Mouse (Mus musculus): Measurements from ENCODE around the gene Aebp1. TPM values are rescaled to one million over a fixed set of nuclear protein-coding genes. Genes with fewer than 3 reads are reported as not detected.
A peak's percentile ranks its signal among the peaks of the same experiment; 100 is the strongest.

Gene Aebp1
- polyA plus RNA-seq, 1 experiment, result 103 TPM

DNA sequence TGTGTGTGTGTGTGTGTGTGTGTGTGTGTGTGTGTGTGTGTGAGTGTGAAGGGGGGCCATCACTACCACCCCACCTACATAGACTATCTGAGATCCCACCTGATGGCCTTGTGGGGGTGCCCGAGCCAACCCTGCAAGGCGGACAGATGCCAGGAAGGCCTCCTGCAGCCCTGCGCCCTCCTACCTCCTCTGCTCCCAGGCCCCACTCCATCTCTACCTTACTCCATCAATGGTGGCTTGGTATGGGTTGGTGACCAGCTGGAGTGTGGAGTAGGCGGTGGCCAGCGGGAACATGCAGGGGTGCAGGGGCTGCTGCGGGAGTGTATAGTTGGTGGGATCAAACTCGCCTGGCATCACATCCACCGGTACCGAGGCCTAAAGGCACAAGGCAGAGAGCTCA is 11.4 kb downstream of the Aebp1 start:
- Histone ChIP-seq H3K79me2 (ENCODE audit: control insufficient read depth, insufficient read depth) (no peaks in the 10 kb centered on the region), H3K4me2 (ENCODE audit: low read depth) (no peak overlapping the region), H3K36me3 (ENCODE audit: control insufficient read depth, insufficient read depth) (no peaks in the 10 kb centered on the region), H3ac (ENCODE audit: control insufficient read depth, insufficient read length) (no peak overlapping the region), H3K27me3 (ENCODE audit: control insufficient read depth, insufficient read depth, insufficient read length) (no peaks in the 10 kb centered on the region), H3K4me3 (no peak overlapping the region)
- no peak for TF ChIP-seq POLR2A (IDR thresholded peaks at IDR 0.05; ENCODE audit: insufficient read length, low read depth)
- TF ChIP-seq POLR2AphosphoS2 (IDR thresholded peaks at IDR 0.05; ENCODE audit: insufficient read length, low read depth), result peak; percentile 66
- no peak for TF ChIP-seq E2F4 (IDR thresholded peaks at IDR 0.05; ENCODE audit: insufficient read depth)
- no peak for TF ChIP-seq MYOG (IDR thresholded peaks at IDR 0.05; ENCODE audit: control insufficient read depth in 1 of 3, insufficient read depth in 1 of 3, insufficient read length in 2 of 3, low read depth in 2 of 3)

DNA sequence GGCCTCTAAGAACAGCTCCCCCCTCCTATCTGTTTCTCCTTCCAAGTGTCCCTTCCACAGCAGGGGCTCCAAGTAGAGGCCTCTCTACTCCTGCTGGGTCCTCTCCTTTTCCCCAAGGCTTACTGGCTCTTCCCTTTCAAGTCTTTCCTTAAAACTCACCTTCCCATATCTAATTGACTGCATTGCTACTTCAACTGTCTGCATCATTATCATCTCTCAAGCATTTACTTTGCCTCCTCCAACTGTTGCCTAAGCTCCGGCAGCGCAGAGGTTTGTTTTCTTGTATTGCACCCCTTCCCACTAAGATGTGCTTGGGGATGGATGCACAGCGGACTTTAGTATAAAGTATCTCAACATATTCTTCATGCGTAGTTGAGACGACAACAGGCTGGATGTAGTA is 15.7 kb downstream of the Aebp1 start:
- Histone ChIP-seq H3K4me3 (peak overlapping the region; percentile 50), H3K4me2 (ENCODE audit: low read depth) (peak overlapping the region; percentile 88), H3ac (ENCODE audit: control insufficient read depth, insufficient read length) (peak overlapping the region; percentile 14), H3K79me2 (ENCODE audit: control insufficient read depth, insufficient read depth) (no peaks in the 10 kb centered on the region), H3K27me3 (ENCODE audit: control insufficient read depth, insufficient read depth, insufficient read length) (no peaks in the 10 kb centered on the region), H3K36me3 (ENCODE audit: control insufficient read depth, insufficient read depth) (no peaks in the 10 kb centered on the region)
- TF ChIP-seq SRF (IDR thresholded peaks at IDR 0.05; ENCODE audit: control insufficient read depth, insufficient read length, low read depth) (no peak), TCF3 (IDR thresholded peaks at IDR 0.05; ENCODE audit: insufficient read length, low read depth) (no peak), MYOG (IDR thresholded peaks at IDR 0.05; ENCODE audit: control insufficient read depth in 1 of 3, insufficient read depth in 1 of 3, insufficient read length in 2 of 3, low read depth in 2 of 3) (no peak), POLR2A (IDR thresholded peaks at IDR 0.05; ENCODE audit: insufficient read length, low read depth) (no peak), POLR2AphosphoS2 (IDR thresholded peaks at IDR 0.05; ENCODE audit: insufficient read length, low read depth) (no peak), MAX (IDR thresholded peaks at IDR 0.05; ENCODE audit: low read depth) (no peak), CEBPB (IDR thresholded peaks at IDR 0.05; ENCODE audit: insufficient read depth, poor library complexity, severe bottlenecking) (no peak), REST (IDR thresholded peaks at IDR 0.05; ENCODE audit: insufficient read depth, insufficient read length) (no peak), USF1 (IDR thresholded peaks at IDR 0.05; ENCODE audit: low read depth) (no peak), E2F4 (IDR thresholded peaks at IDR 0.05; ENCODE audit: insufficient read depth) (no peak), TCF12 (IDR thresholded peaks at IDR 0.05; ENCODE audit: insufficient read depth, poor library complexity, severe bottlenecking) (no peak), MYOD1 (IDR thresholded peaks at IDR 0.05; ENCODE audit: control insufficient read depth in 1 of 3, insufficient read length in 2 of 3, low read depth in 2 of 3) (no peak)

DNA sequence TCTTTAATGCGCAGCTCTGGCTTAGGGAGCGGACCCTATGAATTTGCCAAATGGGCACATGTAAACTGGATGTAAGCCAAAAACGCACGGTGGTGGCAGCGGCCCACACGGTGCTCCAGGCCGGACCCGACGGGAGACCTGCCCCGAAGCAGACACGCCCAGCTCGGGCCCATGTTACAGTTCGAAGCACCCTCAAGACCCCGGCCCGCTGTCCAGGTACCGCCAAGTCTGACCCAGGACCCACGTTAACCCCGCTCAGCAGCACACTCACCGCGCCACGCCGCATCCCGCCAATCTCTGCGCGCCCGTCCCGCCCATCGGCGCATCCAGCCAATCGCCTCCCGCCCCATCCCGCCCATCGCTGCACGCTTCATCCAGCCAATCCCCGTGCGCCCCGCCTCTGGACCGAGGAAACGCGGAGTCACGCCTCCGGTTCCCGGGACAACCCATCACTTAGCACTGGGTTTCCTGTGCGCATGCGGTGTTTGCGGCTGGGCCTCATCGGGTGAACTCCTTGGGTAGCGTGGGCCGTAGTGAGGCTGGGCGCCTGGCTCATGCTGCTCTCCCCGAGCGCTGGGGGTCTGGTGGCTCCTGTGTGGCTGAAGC is 16.3 kb downstream of the Aebp1 start, which contains the start of gene Pold2:
Gene Pold2, minus strand, starts transcription at position 372 of the 606 bp plus-strand sequence.
- Histone ChIP-seq H3K4me2 (ENCODE audit: low read depth) (peak within 1 kb of the TSS; percentile 88), H3K27me3 (ENCODE audit: control insufficient read depth, insufficient read depth, insufficient read length) (no peaks in the 10 kb centered on the region), H3ac (ENCODE audit: control insufficient read depth, insufficient read length) (peak within 1 kb of the TSS; percentile 14), H3K4me3 (peak within 1 kb of the TSS; percentile 50), H3K36me3 (ENCODE audit: control insufficient read depth, insufficient read depth) (no peaks in the 10 kb centered on the region), H3K79me2 (ENCODE audit: control insufficient read depth, insufficient read depth) (no peaks in the 10 kb centered on the region)
- TF ChIP-seq TCF12 (IDR thresholded peaks at IDR 0.05; ENCODE audit: insufficient read depth, poor library complexity, severe bottlenecking) (no peak), CEBPB (IDR thresholded peaks at IDR 0.05; ENCODE audit: insufficient read depth, poor library complexity, severe bottlenecking) (no peak), MAX (IDR thresholded peaks at IDR 0.05; ENCODE audit: low read depth) (no peak), USF1 (IDR thresholded peaks at IDR 0.05; ENCODE audit: low read depth) (no peak), POLR2AphosphoS2 (IDR thresholded peaks at IDR 0.05; ENCODE audit: insufficient read length, low read depth) (peak; percentile 83), MYOD1 (IDR thresholded peaks at IDR 0.05; ENCODE audit: control insufficient read depth in 1 of 3, insufficient read length in 2 of 3, low read depth in 2 of 3) (no peak), TCF3 (IDR thresholded peaks at IDR 0.05; ENCODE audit: insufficient read length, low read depth) (no peak), SRF (IDR thresholded peaks at IDR 0.05; ENCODE audit: control insufficient read depth, insufficient read length, low read depth) (peak; percentile 65), POLR2A (IDR thresholded peaks at IDR 0.05; ENCODE audit: insufficient read length, low read depth) (peak; percentile 93), REST (IDR thresholded peaks at IDR 0.05; ENCODE audit: insufficient read depth, insufficient read length) (no peak), MYOG (IDR thresholded peaks at IDR 0.05; ENCODE audit: control insufficient read depth in 1 of 3, insufficient read depth in 1 of 3, insufficient read length in 2 of 3, low read depth in 2 of 3) (peak in 1 of 3 experiments; percentile 3), E2F4 (IDR thresholded peaks at IDR 0.05; ENCODE audit: insufficient read depth) (peak; percentile 45)

DNA sequence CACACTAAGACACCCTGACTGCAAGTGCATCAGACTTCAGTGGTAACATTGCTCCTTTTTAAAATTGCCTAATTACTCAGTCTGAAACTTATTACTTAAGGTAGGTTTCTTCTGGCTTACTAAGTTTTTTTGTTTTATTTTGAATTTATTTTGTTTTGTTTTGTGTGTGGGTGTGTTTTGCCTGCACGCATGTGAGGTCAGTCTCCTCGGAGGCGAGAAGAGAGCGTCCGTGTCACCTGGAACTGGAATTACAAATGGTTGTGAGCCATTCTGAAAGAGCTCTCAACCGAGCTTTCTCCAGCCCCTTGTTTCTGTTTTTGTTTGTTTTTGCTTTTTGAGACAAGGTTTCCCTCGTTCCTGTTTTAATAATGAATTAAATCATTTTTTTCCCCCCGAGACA is 16.9 kb downstream of the Aebp1 start:
- TF ChIP-seq TCF12 (IDR thresholded peaks at IDR 0.05; ENCODE audit: insufficient read depth, poor library complexity, severe bottlenecking) (no peak), REST (IDR thresholded peaks at IDR 0.05; ENCODE audit: insufficient read depth, insufficient read length) (no peak), MYOD1 (IDR thresholded peaks at IDR 0.05; ENCODE audit: control insufficient read depth in 1 of 3, insufficient read length in 2 of 3, low read depth in 2 of 3) (no peak), CEBPB (IDR thresholded peaks at IDR 0.05; ENCODE audit: insufficient read depth, poor library complexity, severe bottlenecking) (no peak), POLR2AphosphoS2 (IDR thresholded peaks at IDR 0.05; ENCODE audit: insufficient read length, low read depth) (no peak), TCF3 (IDR thresholded peaks at IDR 0.05; ENCODE audit: insufficient read length, low read depth) (no peak)
- Histone ChIP-seq H3K36me3 (ENCODE audit: control insufficient read depth, insufficient read depth) (no peaks in the 10 kb centered on the region), H3K27me3 (ENCODE audit: control insufficient read depth, insufficient read depth, insufficient read length) (no peaks in the 10 kb centered on the region)

DNA sequence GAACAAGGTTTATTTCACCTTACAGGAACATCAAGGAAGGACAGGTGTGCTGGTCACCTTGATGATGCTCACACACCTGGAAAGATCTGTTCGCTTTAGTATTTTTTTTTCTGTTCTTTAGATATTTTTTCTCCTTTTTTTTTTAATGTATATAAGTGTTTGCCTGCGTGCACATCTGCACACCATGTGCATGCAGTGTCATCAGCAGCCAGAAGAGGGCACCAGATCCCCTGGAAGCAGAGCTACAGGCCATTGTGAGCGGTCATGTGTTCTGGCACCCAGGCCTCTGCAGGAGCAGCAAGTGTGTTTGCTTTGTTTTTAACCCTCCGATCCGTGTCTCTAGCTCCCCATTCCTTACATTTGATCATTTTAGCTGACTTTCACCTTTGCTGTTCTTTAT is 18.2 kb downstream of the Aebp1 start:
- H3ac ChIP-seq (ENCODE audit: control insufficient read depth, insufficient read length), result no peak overlapping the region

More for the DNA sequence above, 16.9 kb downstream of the Aebp1 start:
- no peaks in the 10 kb centered on the region for H3K79me2 ChIP-seq (ENCODE audit: control insufficient read depth, insufficient read depth)
- no peak overlapping the region for H3ac ChIP-seq (ENCODE audit: control insufficient read depth, insufficient read length)
- peak overlapping the region; percentile 50 for H3K4me3 ChIP-seq
- peak overlapping the region; percentile 66 for H3K4me2 ChIP-seq (ENCODE audit: low read depth)

More for the DNA sequence above, 18.2 kb downstream of the Aebp1 start:
- Histone ChIP-seq H3K4me2 (ENCODE audit: low read depth) (no peak overlapping the region), H3K36me3 (ENCODE audit: control insufficient read depth, insufficient read depth) (no peaks in the 10 kb centered on the region), H3K27me3 (ENCODE audit: control insufficient read depth, insufficient read depth, insufficient read length) (no peaks in the 10 kb centered on the region), H3K79me2 (ENCODE audit: control insufficient read depth, insufficient read depth) (no peaks in the 10 kb centered on the region), H3K4me3 (no peak overlapping the region)
- TF ChIP-seq REST (IDR thresholded peaks at IDR 0.05; ENCODE audit: insufficient read depth, insufficient read length), result no peak
- no peak for TF ChIP-seq USF1 (IDR thresholded peaks at IDR 0.05; ENCODE audit: low read depth)
- TF ChIP-seq POLR2AphosphoS2 (IDR thresholded peaks at IDR 0.05; ENCODE audit: insufficient read length, low read depth), result no peak
- TF ChIP-seq E2F4 (IDR thresholded peaks at IDR 0.05; ENCODE audit: insufficient read depth), result no peak

Data from myocyte (in vitro differentiated cells).